Mouse (Mus musculus) gastrocnemius, adult 8-10 months (tissue): ENCODE measurements around the gene Macrod2. TPM values are rescaled to one million over a fixed set of nuclear protein-coding genes. Genes with fewer than 3 reads are reported as not detected.

ENCODE experiments used
- DNase-seq, 2 experiments: peaks; one replicate each; pipeline ENCODE4 v3.0.0; 2022; ENCODE audit warnings: low spot score in 2 of 2
- total RNA-seq, 4 experiments: library from RNA; stranded (reverse); gene quantifications; 2 replicates each; pipeline ENCODE4 v1.2.4; 2022

The Macrod2 gene
- total RNA-seq, 4 experiments from 2014 or later, result 16.2 to 21.8 (median 19.1) TPM

- DNase-seq, result no peak
Observed at GRCm38 (mm10) chr2:141441896-141442295, 1046.8 kb downstream of the Macrod2 start.

DNA sequence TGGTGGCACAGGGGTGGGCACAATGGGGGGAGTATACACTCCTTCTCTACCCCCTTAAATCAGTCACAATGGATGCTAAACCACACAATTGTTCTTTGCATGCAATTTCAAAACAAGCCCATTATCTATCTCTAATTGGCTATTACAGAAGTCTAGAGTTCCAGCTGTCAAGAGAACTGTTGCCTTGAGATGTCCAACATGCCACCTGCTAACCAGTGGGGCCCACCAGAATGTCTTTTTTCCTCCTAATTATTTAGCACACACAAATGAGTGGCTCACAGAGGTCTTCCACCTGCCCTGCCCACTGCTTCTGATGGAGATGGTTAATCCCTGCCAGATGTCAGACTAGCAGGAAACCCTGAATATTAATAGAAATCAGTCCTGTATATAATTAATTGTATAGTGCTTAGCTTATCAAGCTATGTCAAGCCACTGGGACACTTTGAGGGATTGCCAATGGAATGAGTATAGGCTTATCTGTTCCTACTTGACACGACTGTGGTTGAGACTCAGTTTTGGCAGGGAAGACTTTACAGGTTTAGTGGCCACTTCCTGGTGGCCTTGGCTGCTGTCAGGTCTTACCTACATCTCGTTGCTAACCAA is 1054.1 kb downstream of the Macrod2 start:
- DNase-seq, result no peak

DNA sequence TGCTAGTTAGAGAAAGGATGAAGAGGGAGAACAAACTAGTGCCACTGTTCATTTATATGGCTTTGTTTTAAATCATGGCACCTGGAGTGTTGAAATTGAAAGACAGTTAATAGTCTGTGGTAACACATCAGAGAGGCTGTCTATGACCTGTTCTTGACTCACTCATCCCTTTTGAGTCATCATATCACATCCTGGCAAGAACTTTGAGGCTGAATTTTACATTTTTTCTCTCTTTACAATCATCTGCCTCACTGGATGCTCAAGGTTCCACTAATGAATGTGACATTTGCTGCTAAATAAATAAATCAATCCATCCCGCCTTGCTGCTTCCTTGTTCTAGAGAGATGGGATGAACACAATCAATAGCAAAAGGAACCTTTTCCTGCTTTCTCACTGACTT is 1068.8 kb downstream of the Macrod2 start:
- DNase-seq, result no peak

DNA sequence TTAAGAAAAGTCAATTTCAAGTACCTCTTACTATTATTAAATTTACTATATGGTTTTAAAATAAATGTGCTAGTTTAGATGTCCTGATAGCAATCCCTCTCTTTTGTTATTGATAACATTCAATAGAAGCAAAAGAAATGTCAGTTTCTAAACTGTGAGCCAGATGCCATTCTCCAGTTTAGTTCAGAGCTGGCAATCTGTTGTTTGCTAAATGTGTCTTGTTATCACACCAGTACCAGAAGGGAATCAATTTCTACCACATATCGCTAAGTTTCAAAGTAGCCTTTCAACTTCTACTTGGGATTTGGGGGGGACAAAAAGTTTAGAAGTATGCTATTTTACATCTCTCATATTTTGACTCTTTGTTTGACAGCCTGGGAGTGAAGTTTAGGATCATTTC is 1077.7 kb downstream of the Macrod2 start:
- no peak for DNase-seq

GRCm38 (mm10) chr2:141477585-141477984 is 1082.5 kb downstream of the Macrod2 start:
- DNase-seq, result no peak

- DNase-seq, result no peak
Observed at GRCm38 (mm10) chr2:141490518-141490917, 1095.4 kb downstream of the Macrod2 start.

GRCm38 (mm10) chr2:141505451-141505850 is 1110.3 kb downstream of the Macrod2 start:
- no peak for DNase-seq

DNA sequence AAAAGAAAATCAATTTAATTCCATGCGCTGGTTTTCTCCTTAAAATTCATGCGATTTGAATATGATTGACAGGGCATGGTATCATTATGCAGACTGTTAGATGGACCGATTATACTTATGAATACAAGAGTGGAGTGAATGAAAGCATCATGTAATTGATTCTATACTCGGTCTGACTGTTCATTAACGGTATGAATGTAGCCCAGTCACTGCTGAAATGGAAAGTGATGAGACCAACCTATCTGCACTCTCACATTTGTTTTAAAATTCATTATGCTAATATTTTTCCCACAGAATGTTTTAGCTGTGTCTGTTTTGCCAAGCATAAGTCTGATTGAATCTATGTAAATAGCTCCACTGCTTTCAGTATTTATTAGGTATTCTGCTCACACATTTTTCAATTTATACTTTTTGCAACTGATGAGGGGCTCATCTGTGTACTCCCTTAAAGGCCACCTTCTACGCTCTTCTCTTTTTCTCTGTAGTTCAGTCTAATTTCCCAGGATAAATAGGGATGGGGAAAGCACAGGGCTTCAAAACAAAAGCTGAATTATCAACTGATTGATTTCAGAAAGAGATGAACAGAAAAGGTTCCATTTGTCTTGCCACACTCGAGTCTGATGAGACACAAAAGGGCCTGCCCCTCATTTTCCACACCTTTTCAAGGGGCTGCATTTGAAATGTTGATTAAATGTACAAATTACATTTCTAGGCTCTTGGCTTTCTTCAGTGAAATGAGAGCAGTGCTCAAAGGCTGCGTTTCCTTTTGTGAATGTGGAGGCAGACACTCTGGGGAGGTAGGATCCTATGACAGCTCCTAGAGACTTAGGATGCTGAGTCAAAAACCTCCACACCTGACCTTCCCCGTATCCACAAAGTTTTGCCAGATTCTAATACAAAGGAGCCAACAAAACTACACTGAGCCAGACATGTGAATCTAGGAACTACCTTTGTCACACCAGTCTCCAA is 1113.1 kb downstream of the Macrod2 start:
- DNase-seq, result no peak

DNA sequence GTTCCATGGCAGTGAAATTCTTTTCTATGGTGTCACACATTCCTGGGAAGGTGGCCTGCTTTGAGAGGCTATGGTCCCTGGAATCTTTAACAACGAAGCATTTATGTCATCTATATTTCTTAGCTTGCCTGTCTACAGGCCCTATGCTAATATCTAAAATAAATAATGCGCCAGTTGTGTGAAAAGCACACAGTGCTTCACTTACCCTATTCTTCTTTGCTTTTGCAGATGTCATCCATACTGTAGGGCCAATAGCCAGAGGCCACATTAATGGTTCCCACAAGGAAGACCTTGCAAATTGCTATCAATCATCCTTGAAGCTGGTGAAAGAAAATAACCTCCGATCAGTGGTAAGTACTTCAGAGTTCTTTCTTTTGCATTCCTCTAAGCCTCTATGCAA is 1119.9 kb downstream of the Macrod2 start:
- DNase-seq, result no peak

DNA sequence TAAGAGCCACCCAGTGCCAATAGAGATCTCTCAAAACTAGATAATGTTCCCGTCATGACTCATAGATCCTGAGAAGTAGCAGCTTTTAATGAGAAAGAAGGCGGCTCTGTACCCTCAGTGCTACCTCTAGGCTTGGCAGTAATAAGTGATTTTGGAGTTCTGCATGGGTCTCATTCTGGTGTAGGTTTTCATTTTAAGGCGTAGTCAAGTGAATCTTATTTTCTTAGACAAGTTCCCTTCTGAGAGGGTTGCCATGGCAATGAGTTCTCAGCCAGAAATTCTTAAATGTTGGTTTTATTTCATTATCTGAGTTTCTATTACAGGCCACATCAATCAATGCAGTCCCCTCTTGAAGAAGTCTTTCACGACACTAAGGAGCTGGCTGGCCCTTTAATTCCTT is 1127.0 kb downstream of the Macrod2 start:
- no peak for DNase-seq

GRCm38 (mm10) chr2:141545877-141546276 is 1150.8 kb downstream of the Macrod2 start:
- DNase-seq, result no peak

DNA sequence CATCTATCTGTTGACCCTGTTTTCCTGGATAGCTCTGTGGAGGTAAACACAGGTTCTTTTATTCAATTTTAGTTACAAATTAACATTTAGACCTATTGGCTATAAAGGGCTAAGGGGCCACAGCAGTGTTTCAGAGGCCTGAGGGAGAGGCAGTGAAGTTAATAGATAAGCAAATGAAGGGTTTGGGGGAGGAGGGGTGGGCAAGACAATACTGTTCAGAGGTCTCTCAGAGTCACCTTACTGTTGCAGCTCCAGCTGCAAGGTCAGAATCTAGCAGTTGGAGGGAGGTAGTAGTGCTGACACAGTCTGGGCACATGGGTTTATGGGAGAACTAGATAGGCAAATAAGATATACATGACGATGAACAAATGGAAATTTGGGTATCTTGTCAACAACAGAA is 1156.6 kb downstream of the Macrod2 start:
- no peak for DNase-seq

DNA sequence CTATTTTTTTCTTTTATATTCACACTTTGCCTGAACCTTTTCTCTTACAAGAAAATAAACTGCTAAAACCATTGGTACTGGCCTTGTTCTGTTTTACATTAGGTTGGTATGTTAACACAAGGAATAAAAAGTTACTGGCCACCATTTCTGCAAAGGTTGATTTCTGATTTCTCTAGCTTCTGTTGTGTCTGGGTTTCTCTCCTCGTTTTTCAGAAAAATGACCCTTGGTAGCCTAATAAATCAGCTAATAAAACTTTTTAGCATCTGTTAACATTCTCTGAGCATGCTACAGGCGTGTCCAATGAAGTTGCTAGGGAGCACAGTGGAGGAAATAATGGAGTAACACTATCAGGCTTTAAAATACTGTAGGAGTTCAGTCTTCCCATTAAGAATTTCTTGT is 1161.6 kb downstream of the Macrod2 start:
- no peak for DNase-seq

DNA sequence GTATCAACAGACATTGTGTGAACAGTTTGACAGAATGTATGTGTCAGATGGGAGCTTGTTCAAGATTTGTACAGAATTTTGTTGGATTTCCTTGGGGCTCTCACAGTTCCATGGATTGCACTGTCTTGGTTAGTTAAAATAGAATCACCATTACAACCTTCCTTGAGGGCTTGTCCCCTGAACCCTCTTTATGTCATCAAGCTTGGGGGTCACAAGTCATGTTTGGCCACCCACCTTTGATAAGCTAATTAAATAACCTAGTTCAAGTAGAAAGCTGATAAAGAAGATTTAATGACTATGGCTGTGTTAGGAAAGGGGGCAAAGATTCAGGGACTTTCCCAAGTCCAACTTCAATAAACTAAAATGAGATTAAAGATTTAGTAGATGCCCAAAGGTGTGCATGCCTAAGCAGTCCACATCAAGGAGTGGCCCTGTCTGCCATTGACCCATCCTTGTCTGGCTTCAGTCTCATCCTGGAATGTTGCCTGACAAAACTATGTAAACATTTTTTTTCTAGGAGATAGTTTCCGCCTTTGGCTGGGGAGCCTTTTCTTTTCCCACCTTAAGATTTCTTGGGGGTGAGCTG is 1163.2 kb downstream of the Macrod2 start:
- no peak for DNase-seq

- DNase-seq, result no peak
Observed at GRCm38 (mm10) chr2:141565986-141566385, 1170.9 kb downstream of the Macrod2 start.

DNA sequence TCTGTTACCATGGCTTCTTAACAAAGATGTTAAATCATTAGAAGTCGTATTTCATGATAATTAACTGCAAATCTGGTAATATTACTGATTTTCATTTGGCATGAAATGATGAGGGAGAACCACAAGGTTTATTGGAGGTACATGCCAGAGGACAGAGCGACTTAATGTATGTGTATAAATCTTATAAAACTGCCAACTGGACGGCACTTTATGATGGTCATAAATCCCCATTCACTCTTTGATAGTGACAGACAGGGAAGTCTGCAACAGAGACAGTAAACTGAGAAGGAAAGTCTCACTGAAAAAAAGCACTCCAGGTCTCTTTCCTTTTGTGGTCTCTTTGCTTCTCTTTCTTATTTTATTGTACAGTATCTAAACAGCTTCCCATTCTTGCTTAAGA is 1176.3 kb downstream of the Macrod2 start:
- DNase-seq, result no peak

DNA sequence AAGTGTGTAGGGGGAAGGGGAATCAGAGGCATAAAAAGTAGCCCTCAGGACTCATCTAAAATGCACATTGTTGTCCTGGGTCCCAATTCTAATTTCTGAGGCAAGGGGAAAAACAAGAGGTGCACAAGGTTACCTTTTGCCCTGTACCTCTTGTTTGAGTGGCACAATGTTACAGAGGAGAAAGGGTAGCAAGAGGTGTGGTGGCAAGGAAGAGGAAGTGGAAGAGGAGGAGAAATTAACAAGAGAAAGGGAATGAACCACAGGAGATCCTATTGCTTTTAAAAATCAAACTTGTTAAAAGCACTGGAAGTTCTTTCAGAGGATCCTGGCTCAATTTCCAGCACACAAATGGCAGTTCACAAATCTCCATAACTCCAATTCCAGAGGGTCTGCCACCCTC is 1183.1 kb downstream of the Macrod2 start:
- no peak for DNase-seq

DNA sequence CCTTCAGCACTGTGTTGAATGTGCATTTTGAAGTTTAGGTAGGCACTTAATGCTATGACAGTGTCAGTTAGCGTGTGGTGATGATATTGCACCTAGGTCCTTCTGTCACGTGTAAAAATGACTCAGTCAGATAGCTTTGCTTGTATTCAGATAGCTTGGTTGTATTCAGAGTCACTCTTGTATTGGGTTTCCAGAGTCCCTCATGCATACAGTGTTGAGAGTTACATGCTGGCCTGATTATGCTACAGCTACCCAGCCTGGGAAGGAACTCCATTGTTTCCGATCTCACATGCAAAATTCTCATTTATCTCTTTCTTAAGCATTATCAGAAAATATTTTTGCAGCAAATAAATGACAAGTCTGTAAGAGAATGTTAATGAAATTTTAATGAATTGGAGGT is 1187.3 kb downstream of the Macrod2 start:
- DNase-seq, result no peak

- DNase-seq, result no peak
Observed at GRCm38 (mm10) chr2:141582933-141583332, 1187.8 kb downstream of the Macrod2 start.

GRCm38 (mm10) chr2:141587290-141587689 is 1192.2 kb downstream of the Macrod2 start:
- DNase-seq, result no peak

DNA sequence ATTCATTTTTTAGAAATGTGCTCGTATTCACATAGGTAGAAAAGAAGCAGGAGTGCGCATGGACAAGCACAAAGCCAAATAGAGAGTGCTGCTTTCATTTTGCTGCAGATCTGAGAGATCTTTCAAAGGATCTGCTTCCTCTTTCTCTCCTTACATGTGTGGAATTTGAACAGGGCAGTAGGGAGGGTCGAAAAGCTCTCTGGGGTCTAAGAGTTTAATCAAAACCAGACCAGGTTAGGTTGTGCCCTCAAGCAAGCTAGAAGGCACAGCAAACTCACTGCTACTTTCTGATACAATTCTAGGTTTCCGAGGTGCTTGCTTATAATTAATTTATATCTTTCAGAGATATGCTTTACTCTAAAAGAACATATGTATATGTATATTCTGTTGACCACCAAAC is 1196.2 kb downstream of the Macrod2 start:
- DNase-seq, result no peak

GRCm38 (mm10) chr2:141594811-141595210 is 1199.7 kb downstream of the Macrod2 start:
- DNase-seq, result no peak
